Mouse (Mus musculus) splenic B cell, adult 2 months (primary cell): ENCODE results near the gene Baz2b.

Source experiments
- DNase-seq: peaks from one replicate; pipeline ENCODE4 v3.0.0-alpha.2; 2011; ENCODE audit warnings: low read depth, low spot score
- H3K27me3 ChIP-seq: 2 replicates; pipeline ENCODE4 v1.6.1; 2012; ENCODE audit warnings: mild to moderate bottlenecking, low read length, moderate library complexity, mixed read lengths; ENCODE audit not compliant: control insufficient read depth, poor library complexity, insufficient read depth, severe bottlenecking
- H3K36me3 ChIP-seq: 2 replicates; pipeline ENCODE4 v1.6.1; 2012; ENCODE audit warnings: mild to moderate bottlenecking, low read length, moderate library complexity, mixed read lengths; ENCODE audit not compliant: control insufficient read depth, poor library complexity, insufficient read depth, severe bottlenecking

Gene Baz2b

GRCm38 (mm10) chr2:60132269-60133042 lies 77.2 kb downstream of the Baz2b start:
- Histone ChIP-seq H3K36me3 (no peaks in the 10 kb centered on the region), H3K27me3 (no peaks in the 10 kb centered on the region)
- DNase-seq = no peak

- Histone ChIP-seq H3K36me3 (no peaks in the 10 kb centered on the region), H3K27me3 (no peaks in the 10 kb centered on the region)
- no peak for DNase-seq
Measured at GRCm38 (mm10) chr2:60128631-60129030, 81.0 kb downstream of the Baz2b start.

- H3K27me3 ChIP-seq = no peaks in the 10 kb centered on the region
- no peak for DNase-seq
- no peaks in the 10 kb centered on the region for H3K36me3 ChIP-seq
Measured at GRCm38 (mm10) chr2:60126831-60127230, 82.8 kb downstream of the Baz2b start.

GRCm38 (mm10) chr2:60126292-60126691 lies 83.3 kb downstream of the Baz2b start:
- no peak for DNase-seq
- H3K27me3 ChIP-seq = no peaks in the 10 kb centered on the region
- no peaks in the 10 kb centered on the region for H3K36me3 ChIP-seq

- no peaks in the 10 kb centered on the region for H3K27me3 ChIP-seq
- DNase-seq = peak; percentile 72
Measured at GRCm38 (mm10) chr2:60125049-60126004, 84.3 kb downstream of the Baz2b start.

GRCm38 (mm10) chr2:60124648-60125048 lies 85.0 kb downstream of the Baz2b start:
- Histone ChIP-seq H3K36me3 (no peaks in the 10 kb centered on the region), H3K27me3 (no peaks in the 10 kb centered on the region)
- DNase-seq = peak; percentile 49

More at GRCm38 (mm10) chr2:60125049-60126004, 84.3 kb downstream of the Baz2b start:
- H3K36me3 ChIP-seq = no peaks in the 10 kb centered on the region

- Histone ChIP-seq H3K27me3 (no peaks in the 10 kb centered on the region), H3K36me3 (no peaks in the 10 kb centered on the region)
- DNase-seq = peak; percentile 44
Measured at GRCm38 (mm10) chr2:60123911-60124647, 85.6 kb downstream of the Baz2b start.

GRCm38 (mm10) chr2:60123061-60123874 lies 86.4 kb downstream of the Baz2b start:
- peak; percentile 74 for DNase-seq
- Histone ChIP-seq H3K36me3 (no peaks in the 10 kb centered on the region), H3K27me3 (no peaks in the 10 kb centered on the region)

GRCm38 (mm10) chr2:60122188-60122587 lies 87.5 kb downstream of the Baz2b start:
- no peak for DNase-seq
- no peaks in the 10 kb centered on the region for H3K27me3 ChIP-seq
- H3K36me3 ChIP-seq = no peaks in the 10 kb centered on the region

- Histone ChIP-seq H3K36me3 (no peaks in the 10 kb centered on the region), H3K27me3 (no peaks in the 10 kb centered on the region)
- DNase-seq = peak; percentile 54
Measured at GRCm38 (mm10) chr2:60120681-60121080, 89.0 kb downstream of the Baz2b start.

GRCm38 (mm10) chr2:60118684-60119558 lies 90.7 kb downstream of the Baz2b start:
- Histone ChIP-seq H3K36me3 (no peaks in the 10 kb centered on the region), H3K27me3 (no peaks in the 10 kb centered on the region)
- DNase-seq = no peak

GRCm38 (mm10) chr2:60117867-60118266 lies 91.8 kb downstream of the Baz2b start:
- DNase-seq = no peak
- no peaks in the 10 kb centered on the region for H3K36me3 ChIP-seq
- H3K27me3 ChIP-seq = no peaks in the 10 kb centered on the region

- Histone ChIP-seq H3K27me3 (no peaks in the 10 kb centered on the region), H3K36me3 (no peaks in the 10 kb centered on the region)
- DNase-seq = no peak
Measured at GRCm38 (mm10) chr2:60115891-60116554, 93.6 kb downstream of the Baz2b start.
